Mouse (Mus musculus) cerebellum, postnatal 14 days (tissue): Measurements from ENCODE around the gene Bcar1.

Experiments
- DNase-seq, 2 experiments: peaks; one replicate each; pipeline ENCODE4 v3.0.0; 2021; ENCODE audit warnings: mixed read lengths in 2 of 2

Gene Bcar1

GRCm38 (mm10) chr8:111713817-111714216 lies 29.8 kb downstream of the Bcar1 start:
- DNase-seq = peak; percentile 46 to 63

GRCm38 (mm10) chr8:111713291-111713690 lies 30.3 kb downstream of the Bcar1 start:
- peak; percentile 32 to 46 for DNase-seq

- peak; percentile 93 to 95 for DNase-seq
Measured at GRCm38 (mm10) chr8:111712588-111712987, 31.0 kb downstream of the Bcar1 start.

- DNase-seq = no peak
Measured at GRCm38 (mm10) chr8:111712135-111712534, 31.5 kb downstream of the Bcar1 start.

- DNase-seq = peak; percentile 38 to 46
Measured at GRCm38 (mm10) chr8:111710777-111711485, 32.7 kb downstream of the Bcar1 start.

GRCm38 (mm10) chr8:111709223-111709622 lies 34.4 kb downstream of the Bcar1 start:
- DNase-seq = no peak

- no peak for DNase-seq
Measured at GRCm38 (mm10) chr8:111708265-111708664, 35.3 kb downstream of the Bcar1 start.

- peak in 1 of 2 experiments; percentile 16 for DNase-seq
Measured at GRCm38 (mm10) chr8:111705699-111706098, 37.9 kb downstream of the Bcar1 start.

- peak in 1 of 2 experiments; percentile 14 for DNase-seq
Measured at GRCm38 (mm10) chr8:111705222-111705621, 38.4 kb downstream of the Bcar1 start.

GRCm38 (mm10) chr8:111704585-111704984 lies 39.0 kb downstream of the Bcar1 start:
- peak; percentile 63 to 67 for DNase-seq

- no peak for DNase-seq
Measured at GRCm38 (mm10) chr8:111701380-111701779, 42.2 kb downstream of the Bcar1 start.

GRCm38 (mm10) chr8:111700740-111701139 lies 42.9 kb downstream of the Bcar1 start:
- DNase-seq = no peak

GRCm38 (mm10) chr8:111700201-111700600 lies 43.4 kb downstream of the Bcar1 start:
- DNase-seq = no peak

GRCm38 (mm10) chr8:111699035-111699434 lies 44.6 kb downstream of the Bcar1 start:
- DNase-seq = no peak

- no peak for DNase-seq
Measured at GRCm38 (mm10) chr8:111697655-111698054, 46.0 kb downstream of the Bcar1 start.

GRCm38 (mm10) chr8:111695441-111695840 lies 48.2 kb downstream of the Bcar1 start:
- no peak for DNase-seq

GRCm38 (mm10) chr8:111693261-111693741 lies 50.3 kb downstream of the Bcar1 start:
- no peak for DNase-seq

GRCm38 (mm10) chr8:111690960-111691445 lies 52.6 kb downstream of the Bcar1 start, which contains the start of gene Ctrb1:
Ctrb1 (minus strand) TSS chr8:111691010.
- no peak for DNase-seq

- DNase-seq = no peak
Measured at GRCm38 (mm10) chr8:111686881-111687280, 56.7 kb downstream of the Bcar1 start.

- DNase-seq = no peak
Measured at GRCm38 (mm10) chr8:111682521-111682920, 61.1 kb downstream of the Bcar1 start.

GRCm38 (mm10) chr8:111681153-111681552 lies 62.5 kb downstream of the Bcar1 start:
- no peak for DNase-seq

- DNase-seq = peak; percentile 34 to 62
Measured at GRCm38 (mm10) chr8:111680423-111681028, 63.1 kb downstream of the Bcar1 start.

- DNase-seq = no peak
Measured at GRCm38 (mm10) chr8:111678848-111679247, 64.8 kb downstream of the Bcar1 start.

GRCm38 (mm10) chr8:111678111-111678510 lies 65.5 kb downstream of the Bcar1 start:
- DNase-seq = peak; percentile 84 to 87
